Mouse (Mus musculus) granulocyte monocyte progenitor cell, adult 5-6 weeks (primary cell): ENCODE measurements at regions not wholly inside any gene's neighbourhood (a gene's known extent, or its start where the extent isn't known, plus 50 kb on each side); places are given as distances from the start of the nearest gene placed in this dataset.
A peak's percentile ranks its signal among the peaks of the same experiment; 100 is the strongest.

ENCODE experiments used
- ATAC-seq: replicated peaks from 2 replicates; pipeline ENCODE4 v1.8.0; 2016; ENCODE audit warnings: mild to moderate bottlenecking, moderate TSS enrichment, inconsistent platforms; ENCODE audit not compliant: poor library complexity, severe bottlenecking

GRCm38 (mm10) chr10:118091476-118091875 is 50.1 kb upstream of the Mdm1 start:
- ATAC-seq: peak; percentile 79
